Mouse (Mus musculus) E14TG2a.4 (cell line): Measurements from ENCODE around the gene Pex11g.

Source experiments
- CTCF ChIP-seq: conservative IDR thresholded peaks from 2 replicates; pipeline ENCODE4 v1.5.1; 2014; ENCODE audit warnings: low read length
- NANOG ChIP-seq: IDR thresholded peaks from 2 replicates; pipeline ENCODE4 v1.6.1; 2014; ENCODE audit warnings: borderline replicate concordance, low read length, mixed read lengths
- POU5F1 ChIP-seq: IDR thresholded peaks from 2 replicates; pipeline ENCODE4 v1.6.1; 2014; ENCODE audit warnings: low read length, borderline replicate concordance

- TF ChIP-seq CTCF (no peak), POU5F1 (no peak), NANOG (no peak)
Observed at GRCm38 (mm10) chr8:3411901-3412301, 55.6 kb downstream of the Pex11g start.
